Mouse (Mus musculus) heart, adult 11 months (tissue): ENCODE data around the gene Me3.

Experiments
- DNase-seq: peaks from one replicate; pipeline ENCODE4 v3.0.0; 2022

Gene Me3

GRCm38 (mm10) chr7:89667570-89667969 lies 35.4 kb downstream of the Me3 start:
- peak; percentile 93 for DNase-seq

- DNase-seq: peak; percentile 94
Observed at GRCm38 (mm10) chr7:89669461-89669860, 37.3 kb downstream of the Me3 start.

DNA sequence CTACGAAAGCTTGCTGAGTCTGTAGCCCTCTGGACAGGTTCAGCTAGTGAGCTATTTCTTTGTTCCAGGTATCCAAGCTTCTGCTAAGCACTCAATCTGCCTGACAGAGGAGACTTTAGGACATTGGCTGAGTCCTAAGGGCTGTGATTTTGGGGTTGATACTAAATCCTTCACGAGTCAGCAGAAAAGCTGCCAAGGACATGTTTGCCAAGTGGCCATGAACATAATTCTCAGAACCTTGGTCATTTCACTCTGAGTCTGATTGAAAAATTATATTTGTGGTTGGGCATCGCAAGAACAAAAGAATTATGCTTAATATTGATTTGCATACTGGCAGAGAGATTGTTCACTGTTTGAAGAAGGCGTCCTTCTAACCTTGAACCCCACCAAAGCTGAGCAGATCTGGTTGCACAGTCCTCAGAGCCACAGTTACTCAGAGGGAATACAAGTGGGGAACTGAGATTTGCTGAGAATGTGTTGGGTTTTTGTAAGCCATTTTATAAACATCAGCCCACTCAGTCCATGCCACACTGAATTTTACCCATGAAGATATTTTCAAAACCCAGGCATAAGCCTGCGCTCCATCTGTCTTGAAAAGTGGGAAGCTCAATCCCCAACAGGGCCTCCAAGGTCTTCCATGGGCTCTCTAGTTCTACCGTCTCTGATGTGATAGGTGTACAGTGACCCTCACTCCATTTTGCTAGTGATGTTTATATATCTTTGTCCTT lies 39.1 kb downstream of the Me3 start:
- no peak for DNase-seq

GRCm38 (mm10) chr7:89676176-89676575 lies 44.0 kb downstream of the Me3 start:
- DNase-seq: no peak

DNA sequence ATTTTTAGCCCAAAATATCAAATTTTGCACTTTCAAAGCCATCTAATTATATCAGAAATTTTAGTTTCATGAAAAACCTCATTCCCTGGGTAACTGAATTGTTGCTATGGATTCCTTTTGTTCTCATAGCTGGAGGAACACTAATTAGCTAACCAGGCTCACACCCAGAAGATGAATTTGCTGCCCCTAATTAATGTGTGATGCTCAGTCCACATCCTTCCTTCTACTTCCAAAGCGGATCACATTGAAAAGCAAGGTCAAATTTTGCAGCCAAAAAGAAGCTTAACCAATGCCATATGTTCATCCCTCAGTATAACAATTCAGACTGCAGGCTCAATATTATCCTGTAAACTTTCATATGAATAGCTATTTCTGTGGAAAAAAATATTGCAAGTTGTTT lies 45.7 kb downstream of the Me3 start:
- no peak for DNase-seq

GRCm38 (mm10) chr7:89678719-89679118 lies 46.5 kb downstream of the Me3 start:
- no peak for DNase-seq

DNA sequence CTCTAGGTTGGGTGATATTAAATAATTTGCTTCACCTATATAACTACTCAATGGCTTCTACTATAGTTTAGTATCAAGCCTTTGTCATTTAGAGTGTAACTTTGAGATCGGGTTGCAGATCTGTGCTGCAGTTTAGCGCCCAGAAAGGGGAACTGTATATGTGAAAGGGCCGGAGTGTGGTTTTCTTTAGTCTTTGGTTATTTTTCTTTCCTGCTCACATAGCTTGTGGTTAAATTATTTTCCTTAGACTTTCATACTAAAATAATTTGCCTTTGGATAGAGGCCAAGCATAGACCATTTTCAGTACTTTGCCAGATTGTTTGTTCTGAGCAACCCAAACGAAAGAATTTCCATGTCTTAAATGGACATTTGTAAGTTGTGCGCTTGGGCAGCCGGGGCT lies 46.9 kb downstream of the Me3 start:
- DNase-seq: no peak

GRCm38 (mm10) chr7:89679621-89680140 lies 47.5 kb downstream of the Me3 start:
- no peak for DNase-seq

DNA sequence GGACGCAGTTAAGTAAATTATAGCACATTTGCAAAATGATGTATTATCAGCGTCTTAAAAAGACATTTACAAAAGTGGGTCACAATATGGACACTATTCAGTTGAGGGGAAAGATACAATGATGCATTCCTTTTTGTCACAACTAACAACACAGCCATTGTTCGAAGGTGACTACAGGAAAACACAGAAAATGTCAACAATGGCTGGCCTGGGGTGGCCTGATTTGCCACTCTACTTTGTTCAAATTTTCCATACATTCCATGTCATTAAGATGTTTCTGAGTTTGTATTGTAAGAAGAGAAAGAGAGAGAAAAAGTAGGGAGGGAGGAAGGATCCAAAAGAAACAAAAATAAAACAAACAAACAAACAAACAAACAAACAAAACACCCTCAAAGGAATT lies 48.7 kb downstream of the Me3 start:
- no peak for DNase-seq

GRCm38 (mm10) chr7:89681666-89682470 lies 49.7 kb downstream of the Me3 start:
- DNase-seq: peak; percentile 76

- DNase-seq: peak; percentile 92
Observed at GRCm38 (mm10) chr7:89698186-89698585, 66.0 kb downstream of the Me3 start.

GRCm38 (mm10) chr7:89699668-89700350 lies 67.6 kb downstream of the Me3 start:
- peak; percentile 89 for DNase-seq

GRCm38 (mm10) chr7:89700511-89700910 lies 68.3 kb downstream of the Me3 start:
- DNase-seq: no peak

GRCm38 (mm10) chr7:89710776-89711175 lies 78.6 kb downstream of the Me3 start:
- no peak for DNase-seq

- DNase-seq: no peak
Observed at GRCm38 (mm10) chr7:89713059-89713458, 80.9 kb downstream of the Me3 start.

DNA sequence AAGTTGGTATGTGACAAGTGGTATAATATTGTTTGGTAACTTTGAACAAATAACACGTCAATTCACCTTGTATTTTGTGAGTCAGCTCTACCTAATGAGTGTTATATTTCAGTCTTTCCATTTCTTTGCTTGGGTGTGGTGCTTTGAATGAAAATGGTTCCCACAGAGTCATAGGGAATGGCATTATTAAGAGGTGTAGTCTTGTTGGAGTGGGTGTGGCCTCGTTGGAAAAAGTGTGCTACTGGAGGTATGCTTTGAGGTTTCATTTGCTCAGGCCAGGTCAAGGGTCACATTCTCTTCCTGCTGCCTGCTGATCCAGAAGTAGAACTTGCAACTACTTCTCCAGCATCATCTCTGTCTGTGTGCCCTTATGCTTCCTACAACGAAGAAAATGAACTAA lies 84.0 kb downstream of the Me3 start:
- no peak for DNase-seq

DNA sequence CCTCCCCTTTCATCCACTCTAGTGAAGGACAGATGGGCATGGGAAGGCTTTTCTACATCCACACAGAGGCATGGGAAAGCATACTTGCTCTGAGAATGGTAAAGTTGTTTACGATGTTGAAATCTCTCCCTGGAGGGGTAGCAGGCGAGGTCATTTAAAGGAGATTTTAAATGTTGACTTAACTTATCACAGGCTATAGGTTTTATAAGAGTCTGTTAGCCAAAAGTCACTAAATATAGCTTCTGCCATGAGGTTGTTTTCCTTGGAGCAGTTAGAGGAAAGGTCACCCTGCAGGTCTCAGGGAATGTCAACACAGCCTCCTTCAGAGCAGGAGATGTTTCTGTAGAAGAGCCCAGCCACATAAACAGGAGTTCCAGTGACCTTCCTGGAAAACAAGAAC lies 85.3 kb downstream of the Me3 start:
- DNase-seq: peak; percentile 83

DNA sequence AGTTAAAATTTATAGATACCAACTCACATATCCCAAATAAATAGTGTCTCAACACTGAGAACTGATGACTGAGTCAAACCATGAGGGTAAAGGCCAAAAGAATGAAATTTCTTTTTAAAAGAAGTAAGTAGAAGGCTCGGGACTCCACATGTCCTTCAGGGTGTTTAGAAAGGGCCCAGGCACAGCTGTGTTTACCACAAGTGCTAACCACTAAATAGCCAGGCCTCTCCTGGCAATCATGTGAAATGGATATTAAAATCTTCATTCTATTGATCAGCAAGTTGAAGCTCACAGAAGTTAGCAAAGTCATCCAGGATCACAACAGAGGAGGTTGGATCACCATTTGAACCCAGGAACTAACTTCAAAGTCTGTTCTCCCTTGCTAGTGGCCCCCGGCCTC lies 86.1 kb downstream of the Me3 start:
- no peak for DNase-seq

DNA sequence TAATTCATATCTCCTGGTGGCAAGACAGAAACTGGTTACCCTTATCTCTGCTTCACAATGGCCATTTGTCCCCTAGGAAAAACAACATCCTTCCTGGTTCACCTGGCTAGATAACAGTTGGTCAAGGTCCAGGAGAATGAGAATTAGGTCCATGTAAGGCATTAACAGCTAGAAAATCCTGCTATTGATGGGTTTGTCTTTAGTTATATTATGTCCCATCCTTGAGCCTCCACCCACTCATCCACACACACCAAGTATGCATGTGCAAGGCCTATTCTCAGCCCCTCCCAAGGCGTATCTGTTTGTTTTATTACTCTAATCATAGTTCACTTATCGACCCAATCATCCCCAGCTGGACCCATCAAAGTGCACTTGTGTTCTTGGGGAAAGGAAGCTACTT lies 88.1 kb downstream of the Me3 start:
- DNase-seq: peak; percentile 84

DNA sequence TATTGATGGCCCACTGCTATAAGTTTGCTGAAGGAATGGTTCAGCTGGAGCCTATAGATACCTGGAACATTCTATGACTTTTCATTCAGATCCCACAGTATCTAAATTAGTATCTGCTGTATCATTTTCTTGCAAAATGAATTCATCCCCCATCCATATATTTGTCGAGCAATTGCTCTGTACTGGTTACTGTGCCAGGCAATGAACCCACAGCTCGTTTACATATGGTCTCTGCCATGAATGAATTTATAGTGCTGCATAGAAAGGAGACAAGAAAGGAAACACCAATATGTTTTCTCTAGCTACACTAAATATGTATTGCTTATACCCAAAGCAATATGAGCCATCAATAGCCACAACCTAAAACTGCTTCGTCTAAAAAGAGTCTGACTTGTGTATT lies 94.5 kb downstream of the Me3 start:
- no peak for DNase-seq

DNA sequence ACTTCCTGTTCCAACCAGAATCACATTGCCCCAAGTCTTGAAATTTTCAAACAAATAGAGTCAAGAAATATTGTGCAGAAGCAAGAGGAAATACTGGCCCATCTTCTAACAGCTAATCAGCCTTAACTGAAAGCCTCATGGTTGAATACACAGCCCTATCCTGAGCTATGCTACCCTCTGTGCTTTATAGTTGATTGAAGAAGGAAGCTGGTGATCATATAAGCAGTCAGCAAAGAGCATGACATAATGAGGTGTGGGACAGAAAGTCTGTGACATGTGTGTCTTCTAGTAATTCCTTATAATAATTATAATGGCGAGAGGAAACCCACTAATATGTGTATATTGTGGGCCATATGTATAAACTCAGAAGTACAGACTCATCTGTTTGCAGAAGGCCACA lies 95.4 kb downstream of the Me3 start:
- no peak for DNase-seq

GRCm38 (mm10) chr7:89728393-89728792 lies 96.2 kb downstream of the Me3 start:
- DNase-seq: no peak

- no peak for DNase-seq
Observed at GRCm38 (mm10) chr7:89730514-89730913, 98.3 kb downstream of the Me3 start.

DNA sequence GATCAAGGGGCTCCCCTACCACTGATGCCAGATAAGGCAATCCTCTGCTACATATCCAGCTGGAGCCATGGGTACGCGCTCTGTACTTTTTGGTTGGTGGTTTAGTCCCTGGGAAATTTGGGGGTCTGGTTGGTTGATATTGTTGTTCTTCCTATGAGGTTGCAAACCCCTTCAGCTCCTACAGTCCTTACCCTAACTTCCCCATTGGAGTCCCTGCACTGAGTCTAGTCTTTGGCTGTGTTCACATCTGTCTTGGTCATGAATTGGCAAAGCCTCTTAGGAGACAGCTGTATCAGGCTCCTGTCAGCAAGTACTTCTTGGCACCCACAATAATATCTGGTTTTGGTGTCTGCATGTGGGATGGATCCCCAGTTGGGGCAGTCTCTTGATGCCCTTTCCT lies 98.9 kb downstream of the Me3 start:
- peak; percentile 85 for DNase-seq
